Mouse (Mus musculus) MN1 (cell line): ENCODE measurements around the gene Palld.

ENCODE experiments used
- DNase-seq: peaks from one replicate; pipeline ENCODE4 v3.0.0-alpha.2; 2016; ENCODE audit warnings: low spot score

Palld gene

GRCm38 (mm10) chr8:61587731-61588130 lies 314.8 kb downstream of the Palld start:
- DNase-seq, result no peak

- DNase-seq, result no peak
Measured at GRCm38 (mm10) chr8:61586529-61586928, 316.0 kb downstream of the Palld start.

- no peak for DNase-seq
Measured at GRCm38 (mm10) chr8:61585746-61586145, 316.7 kb downstream of the Palld start.

- DNase-seq, result no peak
Measured at GRCm38 (mm10) chr8:61584714-61585383, 317.6 kb downstream of the Palld start.

GRCm38 (mm10) chr8:61582547-61582946 lies 319.9 kb downstream of the Palld start:
- DNase-seq, result no peak

GRCm38 (mm10) chr8:61581259-61581658 lies 321.2 kb downstream of the Palld start:
- no peak for DNase-seq

- no peak for DNase-seq
Measured at GRCm38 (mm10) chr8:61579831-61580230, 322.7 kb downstream of the Palld start.

GRCm38 (mm10) chr8:61578754-61579153 lies 323.7 kb downstream of the Palld start:
- no peak for DNase-seq

GRCm38 (mm10) chr8:61575096-61575653 lies 327.3 kb downstream of the Palld start:
- no peak for DNase-seq

GRCm38 (mm10) chr8:61574526-61574925 lies 328.0 kb downstream of the Palld start:
- DNase-seq, result no peak

- DNase-seq, result no peak
Measured at GRCm38 (mm10) chr8:61573179-61573937, 329.1 kb downstream of the Palld start.

GRCm38 (mm10) chr8:61572697-61573096 lies 329.8 kb downstream of the Palld start:
- DNase-seq, result no peak

- DNase-seq, result no peak
Measured at GRCm38 (mm10) chr8:61570637-61571036, 331.9 kb downstream of the Palld start.

GRCm38 (mm10) chr8:61569721-61570120 lies 332.8 kb downstream of the Palld start:
- no peak for DNase-seq

GRCm38 (mm10) chr8:61569211-61569610 lies 333.3 kb downstream of the Palld start:
- DNase-seq, result no peak

GRCm38 (mm10) chr8:61563378-61563777 lies 339.1 kb downstream of the Palld start:
- no peak for DNase-seq

- DNase-seq, result no peak
Measured at GRCm38 (mm10) chr8:61562626-61563025, 339.9 kb downstream of the Palld start.

GRCm38 (mm10) chr8:61561220-61561619 lies 341.3 kb downstream of the Palld start:
- DNase-seq, result no peak

GRCm38 (mm10) chr8:61559979-61560378 lies 342.5 kb downstream of the Palld start:
- no peak for DNase-seq

- DNase-seq, result no peak
Measured at GRCm38 (mm10) chr8:61559450-61559849, 343.0 kb downstream of the Palld start.

GRCm38 (mm10) chr8:61558051-61558846 lies 344.2 kb downstream of the Palld start:
- DNase-seq, result no peak

GRCm38 (mm10) chr8:61557036-61557435 lies 345.5 kb downstream of the Palld start:
- DNase-seq, result no peak
